Mouse (Mus musculus): ENCODE results near the gene Slit3.

- no peak for TF ChIP-seq CTCF (IDR thresholded peaks at IDR 0.05; ENCODE audit: low read depth)
- no peak for TF ChIP-seq EP300 (IDR thresholded peaks at IDR 0.05; ENCODE audit: low read depth)
These were observed 370.7 kb downstream of the Slit3 start for GRCm38 (mm10) chr11:35491701-35492100.
